Mouse (Mus musculus) liver, adult 2 months (tissue): ENCODE measurements around the gene Gm43951.

Experiments used
- CTCF ChIP-seq: fragments of 200-500 bp; IDR thresholded peaks from 2 replicates; pipeline ENCODE4 v1.5.1; 2011; ENCODE audit warnings: low read depth, low read length, control low read depth
- POLR2A ChIP-seq: fragments of 200-500 bp; IDR thresholded peaks from 2 replicates; pipeline ENCODE4 v1.6.1; 2011; ENCODE audit warnings: low read length, control low read depth; ENCODE audit not compliant: insufficient read depth; ENCODE audit errors: extremely low read depth

DNA sequence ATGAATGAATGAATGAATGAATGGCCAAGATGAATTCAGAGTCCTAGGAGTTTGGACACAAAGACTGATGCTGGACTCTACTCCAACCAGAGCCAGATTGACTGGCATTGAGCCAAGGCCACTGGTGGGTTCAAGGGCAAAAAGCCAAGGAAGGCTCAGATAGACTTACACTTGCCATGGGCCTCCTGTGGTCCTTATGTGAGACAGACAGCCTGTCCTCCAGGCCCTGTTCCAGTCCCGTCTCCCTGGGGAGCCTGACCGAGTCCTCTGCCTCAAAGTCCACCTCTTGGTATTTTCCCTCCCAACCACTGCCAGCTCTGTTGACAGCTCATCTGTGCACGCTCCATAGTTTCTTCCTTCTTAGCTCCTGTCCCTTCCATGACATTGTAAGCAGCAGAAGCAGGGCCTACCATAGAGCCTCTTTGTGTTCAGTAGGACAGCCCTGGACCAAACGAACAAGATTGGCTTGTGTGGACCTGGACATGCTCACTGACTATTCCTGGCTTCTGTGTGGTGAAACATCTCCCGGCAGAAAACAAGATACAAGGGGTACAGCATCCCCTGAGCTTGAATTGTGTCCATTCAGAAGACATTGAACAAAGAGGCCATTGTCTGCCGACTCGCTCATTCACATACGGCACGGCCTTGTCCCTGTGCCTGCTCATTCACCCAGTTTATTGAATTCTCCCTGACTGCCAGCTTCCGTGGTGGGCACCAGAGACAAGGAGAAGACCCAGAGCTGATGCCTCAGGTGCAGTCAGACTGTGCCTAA lies 19.6 kb upstream of the Gm43951 start:
- TF ChIP-seq CTCF, result no peak
- TF ChIP-seq POLR2A, result no peak
